Mouse (Mus musculus): ENCODE measurements around the gene Zdhhc21.

DNA sequence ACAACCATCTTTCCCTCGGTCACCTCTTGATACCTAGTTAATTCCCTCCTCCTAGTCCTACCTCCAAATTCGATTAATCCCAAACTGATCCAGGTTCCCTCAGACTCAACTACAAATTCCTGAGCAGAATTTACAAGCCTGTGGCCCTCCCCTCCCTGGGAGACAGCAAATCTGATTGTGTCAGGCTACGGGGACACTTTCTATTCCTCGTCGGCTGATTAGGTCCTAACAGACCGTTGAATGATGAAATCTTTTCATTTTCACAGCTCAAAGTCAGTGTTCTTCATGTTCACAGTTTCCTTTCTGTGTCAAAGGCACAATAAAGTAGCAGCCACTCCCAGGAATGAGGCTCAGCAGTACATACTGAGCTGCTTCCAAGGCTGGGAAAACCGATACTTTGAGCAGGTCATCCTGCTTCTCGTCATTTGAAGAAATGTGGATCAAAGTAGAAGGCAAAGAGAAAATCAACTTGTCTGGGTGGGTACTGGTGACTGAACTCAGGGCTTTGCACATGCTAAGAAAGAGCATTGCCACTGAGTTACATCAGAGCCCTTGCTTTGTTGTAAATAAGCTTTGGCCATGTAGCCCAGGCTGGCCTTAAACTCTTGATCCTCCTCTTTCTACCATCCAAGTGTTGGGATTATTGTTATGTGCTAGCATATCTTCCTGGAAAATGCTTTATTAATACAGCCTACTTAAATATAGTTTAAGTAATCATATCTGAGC lies 5.4 kb upstream of the Zdhhc21 start:
- TF ChIP-seq CTCF (conservative IDR thresholded peaks at IDR 0.05; ENCODE audit: insufficient read depth, insufficient read length, low read depth, low read length) (no peak), POLR2A (IDR thresholded peaks at IDR 0.05; ENCODE audit: low read depth, low read length) (no peak)

All from kidney, adult 2 months (tissue).